Mouse (Mus musculus) central nervous system, embryonic 18 days (tissue): Measurements from ENCODE around the gene Zpbp. TPM values are rescaled to one million over a fixed set of nuclear protein-coding genes. Genes with fewer than 3 reads are reported as not detected.

ENCODE experiments used
- polyA plus RNA-seq: library from polyadenylated mRNA; depleted of rRNA; stranded (reverse); fragments of >200 nt; gene quantifications from 2 replicates; pipeline ENCODE4 v1.2.3, GENCODE M21; 2012; rRNA removed

Gene Zpbp
- 0.52 and 0.67 TPM in 2 replicates for polyA plus RNA-seq

DNA sequence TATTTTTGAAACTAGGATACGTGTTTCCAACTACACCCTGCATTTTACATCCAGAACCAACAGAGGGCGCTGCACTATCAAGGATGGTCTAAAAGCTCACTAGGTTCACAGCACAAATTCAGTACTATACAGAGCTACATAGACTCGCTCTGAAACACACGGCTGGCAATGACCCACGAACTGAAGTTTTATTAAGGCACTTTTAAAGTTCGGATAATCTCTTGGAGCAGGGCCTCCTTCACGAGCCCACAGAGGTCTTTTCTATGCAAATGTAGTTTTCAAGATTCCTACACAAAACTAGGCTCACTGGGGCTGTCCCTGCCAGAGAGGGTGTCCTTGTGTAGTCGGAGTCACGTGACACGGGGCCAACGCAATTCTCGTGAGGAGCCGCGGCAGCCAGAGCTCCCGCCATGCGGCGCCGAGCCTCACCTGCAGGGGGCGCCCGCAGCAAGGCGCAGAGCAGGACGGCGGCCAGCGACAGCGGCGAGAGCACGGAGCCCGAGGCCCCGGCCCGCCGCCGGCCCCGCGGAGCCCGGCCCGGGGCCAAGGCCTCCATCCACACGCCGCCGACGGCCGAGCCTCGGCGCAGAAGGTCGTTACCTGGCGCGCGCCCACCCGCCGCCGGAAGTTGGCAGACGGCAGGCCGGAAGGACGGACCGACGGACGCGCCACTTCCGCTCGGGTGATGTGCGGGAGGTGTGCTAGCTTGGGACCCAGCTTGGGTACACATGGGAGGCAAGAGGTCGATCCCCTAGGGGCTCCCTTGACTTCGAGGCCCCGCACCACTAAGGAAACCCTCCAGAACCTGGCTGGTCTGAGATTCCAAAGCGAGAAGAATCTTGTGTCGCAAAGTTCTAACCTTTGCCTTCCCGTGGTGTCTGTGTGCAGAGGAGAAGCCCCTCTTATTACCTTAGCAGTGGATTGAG lies at the start of gene Zpbp, which contains the start of gene Spata48:
Zpbp (minus strand) TSS at position 774 of the 926 bp plus-strand sequence.
Spata48 (plus strand) TSS at position 460 of the 926 bp plus-strand sequence.

Other genes with a start within 250 kb of the Zpbp start
- gene Spata48, start 314 bp downstream of the Zpbp start, polyA plus RNA-seq, result 0.25 and 0.70 TPM in 2 replicates
- gene 4930512M02Rik, start 165.4 kb upstream of the Zpbp start, polyA plus RNA-seq, result not detected in 2 replicates
- gene Ikzf1, start 222.6 kb upstream of the Zpbp start, polyA plus RNA-seq, result 5.1 and 7.8 TPM in 2 replicates